Mouse (Mus musculus): Measurements from ENCODE around the gene Rin1. TPM values are rescaled to one million over a fixed set of nuclear protein-coding genes. Genes with fewer than 3 reads are reported as not detected.
A peak's percentile ranks its signal among the peaks of the same experiment; 100 is the strongest.

Rin1 gene
- total RNA-seq, 1 experiment: 16.5 TPM

DNA sequence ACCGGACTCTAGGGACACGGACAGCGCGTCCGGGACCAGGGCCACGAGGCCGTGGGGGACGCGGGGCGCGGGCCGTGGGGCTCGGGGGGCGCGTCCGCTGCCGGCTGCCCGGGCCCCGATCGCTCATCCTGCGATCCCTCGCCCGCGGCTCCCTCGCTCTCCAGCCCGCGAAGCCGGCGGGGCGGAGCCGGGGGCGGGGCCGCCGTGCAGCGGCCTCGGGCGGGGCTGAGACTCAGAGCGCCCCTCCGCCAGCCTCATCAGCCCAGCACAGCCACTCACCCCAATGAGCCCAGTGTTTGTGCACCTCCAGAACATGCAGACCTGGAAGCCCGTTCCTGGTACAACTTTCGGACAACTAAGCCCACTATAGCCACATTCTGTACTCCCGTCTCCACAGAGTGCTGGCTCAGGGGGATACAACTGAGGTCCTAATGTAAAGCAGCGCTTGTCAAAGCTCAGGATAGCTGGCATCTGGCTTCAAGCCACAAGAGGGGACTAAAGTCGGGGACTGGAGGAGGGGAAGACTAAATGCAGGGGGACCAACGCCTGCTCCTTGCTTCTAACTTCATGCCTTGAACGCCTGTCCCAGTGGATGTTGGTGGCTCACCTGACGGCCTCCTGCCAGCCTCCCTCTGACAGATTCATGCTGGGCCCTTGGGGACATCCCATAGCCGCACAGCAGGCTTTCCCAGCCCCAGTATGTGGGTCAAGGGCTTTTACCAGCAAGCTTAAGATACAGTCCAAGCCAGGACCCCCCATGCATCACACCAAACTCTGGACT is 48.3 kb downstream of the Rin1 start, which contains the start of gene Cnih2:
Gene Cnih2, minus strand, starts transcription at position 159 of the 781 bp plus-strand sequence.
- peaks cover 31% of the 10 kb centered on the region for H3K36me3 ChIP-seq (ENCODE audit: control insufficient read depth, insufficient read depth, low read length, poor library complexity, severe bottlenecking)
- H3K27ac ChIP-seq (ENCODE audit: insufficient read depth, low read depth, low read length, poor library complexity, severe bottlenecking): no peak within 1 kb of the TSS
- DNase-seq (ENCODE audit: low read depth, low spot score): no peak
- TF ChIP-seq HCFC1 (IDR thresholded peaks at IDR 0.05; ENCODE audit: borderline replicate concordance, insufficient read depth, low read length): no peak
- no peak for TF ChIP-seq ZC3H11A (IDR thresholded peaks at IDR 0.05; ENCODE audit: borderline replicate concordance, low read depth, low read length)
- TF ChIP-seq CHD2 (IDR thresholded peaks at IDR 0.05; ENCODE audit: low read depth, low read length): no peak
- no peak for TF ChIP-seq ZNF384 (IDR thresholded peaks at IDR 0.05; ENCODE audit: low read depth, low read length)
- no peak for TF ChIP-seq MAFK (IDR thresholded peaks at IDR 0.05; ENCODE audit: insufficient read depth, low read depth, low read length)
- H3K9me3 ChIP-seq (ENCODE audit: control insufficient read depth, insufficient read depth, low read depth, low read length): no peaks in the 10 kb centered on the region
- in situ Hi-C loops (cut with MboI; ENCODE audit: low sequenced_read_pairs in 2 of 2, unreplicated experiment in 2 of 2): no loop called here
- H3K9ac ChIP-seq (ENCODE audit: insufficient read depth, low read depth, low read length, poor library complexity, severe bottlenecking): peak within 1 kb of the TSS; percentile 74
- peaks cover 0 to 20% of the 10 kb centered on the region in 2 experiments; a peak in 1 of 4 replicates for H3K4me1 ChIP-seq (ENCODE audit: control insufficient read depth in 2 of 2, insufficient read depth in 2 of 2, low read length in 2 of 2, poor library complexity in 1 of 2)
- peak within 1 kb of the TSS; percentile 64 to 72; a peak in 3 of 4 replicates for H3K4me3 ChIP-seq (ENCODE audit: insufficient read depth in 1 of 2, low read depth in 1 of 2, low read length in 2 of 2, poor library complexity in 1 of 2, severe bottlenecking in 1 of 2)

GRCm38 (mm10) chr19:5106074-5106473 is 55.8 kb downstream of the Rin1 start:
- H3K36me3 ChIP-seq (ENCODE audit: control insufficient read depth, insufficient read depth, low read length, poor library complexity, severe bottlenecking): peaks cover 30% of the 10 kb centered on the region
- in situ Hi-C loops (cut with MboI; ENCODE audit: low sequenced_read_pairs in 2 of 2, unreplicated experiment in 2 of 2): no loop called here
- TF ChIP-seq ZNF384 (IDR thresholded peaks at IDR 0.05; ENCODE audit: low read depth, low read length) (no peak), HCFC1 (IDR thresholded peaks at IDR 0.05; ENCODE audit: borderline replicate concordance, insufficient read depth, low read length) (no peak), CHD2 (IDR thresholded peaks at IDR 0.05; ENCODE audit: low read depth, low read length) (no peak), MAFK (IDR thresholded peaks at IDR 0.05; ENCODE audit: insufficient read depth, low read depth, low read length) (no peak), ZC3H11A (IDR thresholded peaks at IDR 0.05; ENCODE audit: borderline replicate concordance, low read depth, low read length) (no peak)

More at GRCm38 (mm10) chr19:5106074-5106473, 55.8 kb downstream of the Rin1 start:
- Histone ChIP-seq H3K27ac (ENCODE audit: insufficient read depth, low read depth, low read length, poor library complexity, severe bottlenecking) (peak overlapping the region; percentile 88; the same call in 1 of the 2 replicates), H3K4me1 (ENCODE audit: control insufficient read depth in 2 of 2, insufficient read depth in 2 of 2, low read length in 2 of 2, poor library complexity in 1 of 2) (peaks cover 0 to 17% of the 10 kb centered on the region in 2 experiments; a peak in 2 of 4 replicates), H3K9ac (ENCODE audit: insufficient read depth, low read depth, low read length, poor library complexity, severe bottlenecking) (peak overlapping the region; percentile 96), H3K9me3 (ENCODE audit: control insufficient read depth, insufficient read depth, low read depth, low read length) (no peaks in the 10 kb centered on the region), H3K4me3 (ENCODE audit: insufficient read depth in 1 of 2, low read depth in 1 of 2, low read length in 2 of 2, poor library complexity in 1 of 2, severe bottlenecking in 1 of 2) (peak overlapping the region; percentile 89 to 97)
- DNase-seq (ENCODE audit: low read depth, low spot score): no peak

Other genes with a start within 250 kb of the Rin1 start
- gene Gm21992, start 238.9 kb upstream of the Rin1 start, total RNA-seq (2012; rRNA removed): 40.0 and 49.8 TPM in 2 replicates
- gene Rbm14, start 238.8 kb upstream of the Rin1 start, total RNA-seq (2012; rRNA removed): 91.7 and 99.1 TPM in 2 replicates
- gene Ccs, start 211.1 kb upstream of the Rin1 start, total RNA-seq (2012; rRNA removed): 49.9 and 53.0 TPM in 2 replicates
- 0.13 and 0.16 TPM in 2 replicates for gene Ccdc87, start 211.1 kb upstream of the Rin1 start, total RNA-seq (2012; rRNA removed)
- 59.2 and 98.6 TPM in 2 replicates for gene Ctsf, start 195.4 kb upstream of the Rin1 start, total RNA-seq (2012; rRNA removed)
- gene Actn3, start 172.6 kb upstream of the Rin1 start, total RNA-seq (2012; rRNA removed): 48.4 and 91.8 TPM in 2 replicates
- gene Zdhhc24, start 171.8 kb upstream of the Rin1 start, total RNA-seq (2012; rRNA removed): 12.4 and 15.7 TPM in 2 replicates
- gene Bbs1, start 143.9 kb upstream of the Rin1 start, total RNA-seq (2012; rRNA removed): 5.4 and 6.8 TPM in 2 replicates
- gene Dpp3, start 122.2 kb upstream of the Rin1 start, total RNA-seq (2012; rRNA removed): 126 and 143 TPM in 2 replicates
- 0.76 and 2.1 TPM in 2 replicates for gene Peli3, start 107.4 kb upstream of the Rin1 start, total RNA-seq (2012; rRNA removed)
- gene Mrpl11, start 88.3 kb upstream of the Rin1 start, total RNA-seq (2012; rRNA removed): 79.8 and 102 TPM in 2 replicates
- 0.05 and 0.09 TPM in 2 replicates for gene Npas4, start 60.2 kb upstream of the Rin1 start, total RNA-seq (2012; rRNA removed)
- 21.0 and 33.4 TPM in 2 replicates for gene Slc29a2, start 26.6 kb upstream of the Rin1 start, total RNA-seq (2012; rRNA removed)
- 14.1 and 27.2 TPM in 2 replicates for gene B4gat1, start 11.7 kb upstream of the Rin1 start, total RNA-seq (2012; rRNA removed)
- 3.2 and 4.3 TPM in 2 replicates for gene AC124502.3, start 11.6 kb upstream of the Rin1 start, total RNA-seq (2012; rRNA removed)
- 18.6 and 24.1 TPM in 2 replicates for gene Brms1, start 9.1 kb upstream of the Rin1 start, total RNA-seq (2012; rRNA removed)
- gene Cd248, start 17.6 kb downstream of the Rin1 start, total RNA-seq (2012; rRNA removed): 4.5 and 9.0 TPM in 2 replicates
- 0.89 and 2.3 TPM in 2 replicates for gene Tmem151a, start 35.0 kb downstream of the Rin1 start, total RNA-seq (2012; rRNA removed)
- 84.4 and 110 TPM in 2 replicates for gene Yif1a, start 38.1 kb downstream of the Rin1 start, total RNA-seq (2012; rRNA removed)
- gene Cnih2, start 48.0 kb downstream of the Rin1 start, total RNA-seq (2012; rRNA removed): 2.5 and 3.7 TPM in 2 replicates
- gene Rab1b, start 56.6 kb downstream of the Rin1 start, total RNA-seq (2012; rRNA removed): 78.5 and 96.9 TPM in 2 replicates
- gene Klc2, start 68.1 kb downstream of the Rin1 start, total RNA-seq (2012; rRNA removed): 14.7 and 22.9 TPM in 2 replicates
- 5.4 and 7.2 TPM in 2 replicates for gene Pacs1, start 222.6 kb downstream of the Rin1 start, total RNA-seq (2012; rRNA removed)
- 165 and 175 TPM in 2 replicates for gene Sf3b2, start 245.0 kb downstream of the Rin1 start, total RNA-seq (2012; rRNA removed)
- 2.1 and 3.2 TPM in 2 replicates for gene Gal3st3, start 247.8 kb downstream of the Rin1 start, total RNA-seq (2012; rRNA removed)

All from ES-E14 (cell line).